Comparison of ENCODE assay signal across 26 mouse cellular contexts in the genomic region with DNA sequence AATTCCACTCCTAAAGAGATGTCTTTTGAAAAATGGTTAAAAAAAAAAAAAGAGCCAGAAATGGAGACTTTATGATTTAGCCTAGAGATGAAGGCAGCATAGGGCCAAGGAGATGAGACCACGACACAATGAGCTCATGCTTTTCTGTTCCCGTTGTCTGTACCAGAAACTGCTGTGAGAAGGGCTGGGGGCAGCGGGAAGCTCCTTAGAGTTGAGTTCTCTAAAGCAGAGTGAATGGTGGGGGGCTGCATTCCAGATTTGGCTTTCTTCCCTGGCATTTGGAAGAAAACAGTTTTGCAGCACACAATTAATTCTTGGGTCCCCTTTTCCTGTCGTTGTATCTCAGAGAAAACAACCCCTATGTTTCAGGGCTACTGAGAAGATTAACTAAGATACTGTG. TPM values are rescaled to one million over a fixed set of nuclear protein-coding genes. Genes with fewer than 3 reads are reported as not detected.
"Had no signal": no experiment of that assay in that cellular context is flagged by ENCODE, and none has a peak within 500 bp of the region (broad histone marks: within the 10 kb centered on the region; RNA-seq: fewer than 3 reads in every experiment).

No protein-coding gene starts in this region.

- H3K4me2 ChIP-seq: limb, embryonic 12.5 days; limb, embryonic 15.5 days; liver, embryonic 11.5 days; neural tube, embryonic 12.5 days had no signal

- H3K9ac ChIP-seq: limb, embryonic 12.5 days; limb, embryonic 15.5 days; liver, embryonic 14.5 days; liver, postnatal 0 days; midbrain, embryonic 12.5 days; midbrain, embryonic 15.5 days; neural tube, embryonic 12.5 days; neural tube, embryonic 15.5 days had no signal

- ATAC-seq: intestine, embryonic 16.5 days; liver, postnatal 0 days; midbrain, embryonic 15.5 days had no signal

- H3K27ac ChIP-seq: limb, embryonic 12.5 days; limb, embryonic 15.5 days; liver, embryonic 14.5 days; midbrain, embryonic 12.5 days; neural tube, embryonic 12.5 days; neural tube, embryonic 15.5 days; stomach, postnatal 0 days had no signal

- H3K4me3 ChIP-seq: limb, embryonic 12.5 days; limb, embryonic 15.5 days; megakaryocyte, embryonic 14.5 days; midbrain, embryonic 12.5 days; neural tube, embryonic 12.5 days; neural tube, embryonic 15.5 days had no signal

- DNase-seq: kidney, adult 18-20 months; kidney, adult 9 months; kidney, postnatal 14 days; kidney, postnatal 4 days; left cerebral cortex, postnatal 4 days; liver, postnatal 0 days; lung, postnatal 10 days; thymus, adult 2 months; thymus, postnatal 14 days; thymus, postnatal 4 days had no signal

- H3K4me1 ChIP-seq: megakaryocyte, embryonic 14.5 days had no signal

- H3K27me3 ChIP-seq: limb, embryonic 12.5 days; limb, embryonic 15.5 days; midbrain, embryonic 15.5 days; neural tube, embryonic 12.5 days had no signal

- H3K9me3 ChIP-seq: limb, embryonic 12.5 days; limb, embryonic 15.5 days; megakaryocyte, embryonic 14.5 days; midbrain, embryonic 12.5 days; midbrain, embryonic 15.5 days; neural tube, embryonic 12.5 days; neural tube, embryonic 15.5 days had no signal

- H3K36me3 ChIP-seq: limb, embryonic 12.5 days; limb, embryonic 15.5 days; midbrain, embryonic 12.5 days; midbrain, embryonic 15.5 days; neural tube, embryonic 12.5 days; neural tube, embryonic 15.5 days had no signal

RNA-seq across cellular contexts. Expression of a gene that starts 30.8 kb away (rescaled TPM):
- total RNA-seq: layer of hippocampus, adult 18-20 months; left cerebral cortex, adult 8-10 months; left cerebral cortex, postnatal 14 days; left cerebral cortex, postnatal 4 days had no signal
- polyA plus RNA-seq: liver, embryonic 11.5 days; liver, embryonic 14.5 days; liver, postnatal 0 days; midbrain, embryonic 12.5 days; midbrain, embryonic 15.5 days; neural tube, embryonic 12.5 days; spleen, adult 2 months; stomach, embryonic 14.5 days; thymus, adult 2 months had no signal
